Mouse (Mus musculus) liver, embryonic 13.5 days (tissue): ENCODE results near the gene Map4k4. TPM values are rescaled to one million over a fixed set of nuclear protein-coding genes. Genes with fewer than 3 reads are reported as not detected.

ENCODE experiments used
- ATAC-seq: fragments of 200-750 bp; cut with Nextera tagmentation; 2 replicates; pipeline ENCODE4 v1.8.0; 2017; ENCODE audit warnings: low read depth, mild to moderate bottlenecking, moderate number of reproducible peaks, moderate library complexity
- DNase-seq: peaks from one replicate; pipeline ENCODE4 v3.0.0; 2022
- H3K27ac ChIP-seq: fragments of 300-500 bp; sonication (generic); 2 replicates; pipeline ENCODE4 v1.5.1; 2015; ENCODE audit warnings: moderate library complexity, mild to moderate bottlenecking, inconsistent platforms
- H3K27me3 ChIP-seq: fragments of 300-500 bp; sonication (generic); 2 replicates; pipeline ENCODE4 v1.6.1; 2015; ENCODE audit warnings: mild to moderate bottlenecking, inconsistent platforms
- H3K36me3 ChIP-seq: fragments of 300-500 bp; sonication (generic); 2 replicates; pipeline ENCODE4 v1.6.1; 2015; ENCODE audit warnings: mild to moderate bottlenecking, inconsistent platforms
- H3K4me1 ChIP-seq: fragments of 300-500 bp; sonication (generic); replicated peaks from 2 replicates; pipeline ENCODE4 v1.6.1; 2015; ENCODE audit warnings: inconsistent platforms
- H3K4me2 ChIP-seq: fragments of 300-500 bp; sonication (generic); 2 replicates; pipeline ENCODE4 v1.6.1; 2015; ENCODE audit warnings: inconsistent platforms, mild to moderate bottlenecking, moderate library complexity
- H3K4me3 ChIP-seq: fragments of 300-500 bp; sonication (generic); replicated peaks from 2 replicates; pipeline ENCODE4 v1.5.1; 2015; ENCODE audit warnings: mild to moderate bottlenecking, inconsistent platforms
- H3K9ac ChIP-seq: fragments of 300-500 bp; sonication (generic); 2 replicates; pipeline ENCODE4 v1.6.1; 2015; ENCODE audit warnings: mild to moderate bottlenecking, inconsistent platforms
- H3K9me3 ChIP-seq: fragments of 300-500 bp; sonication (generic); replicated peaks from 2 replicates; pipeline ENCODE4 v1.6.1; 2016; ENCODE audit warnings: inconsistent platforms
- WGBS: fragments of 180-500 bp; shearing (Covaris S2); methylation state at CpG from one replicate; pipeline ENCODE4 v1.1.7; 2015; ENCODE audit not compliant: insufficient replicate concordance; 5-methylcytosine and 5-hydroxymethylcytosine counted together
- polyA plus RNA-seq: library from polyadenylated mRNA; unstranded; fragments of >200 nt; fragmentation: Nextera tagmentation; extraction: Ambion mirVana; gene quantifications from 2 replicates; pipeline ENCODE4 v1.2.1, GENCODE M21; 2015

Gene Map4k4
- 3.5 and 3.8 TPM in 2 replicates for polyA plus RNA-seq

- 3% methylated on average over 80 of the region's 97 CpGs for WGBS
- peak within 1 kb of the TSS; percentile 71 for H3K4me3 ChIP-seq
- H3K4me2 ChIP-seq: peak within 1 kb of the TSS; percentile 81
- H3K27ac ChIP-seq: peak within 1 kb of the TSS; percentile 70
- no peak for DNase-seq
- peaks cover 57% of the 10 kb centered on the region for H3K4me1 ChIP-seq
- peaks cover 47% of the 10 kb centered on the region for H3K27me3 ChIP-seq
- ATAC-seq: peak; percentile 74
- H3K36me3 ChIP-seq: no peaks in the 10 kb centered on the region
- H3K9ac ChIP-seq: peak within 1 kb of the TSS; percentile 82
- H3K9me3 ChIP-seq: no peaks in the 10 kb centered on the region
These were observed at the start of gene Map4k4 for GRCm38 (mm10) chr1:39900181-39901005. Map4k4 (plus strand) TSS chr1:39900913.

GRCm38 (mm10) chr1:39855949-39856348 is 44.8 kb upstream of the Map4k4 start:
- no peak overlapping the region for H3K27ac ChIP-seq
- no peak overlapping the region for H3K4me2 ChIP-seq
- no peaks in the 10 kb centered on the region for H3K36me3 ChIP-seq
- DNase-seq (peak; percentile 11), ATAC-seq (peak; percentile 72)
- no peak overlapping the region for H3K9ac ChIP-seq
- 23% methylated on average over 6 of the region's 6 CpGs for WGBS
- peaks cover 16% of the 10 kb centered on the region for H3K4me1 ChIP-seq
- H3K27me3 ChIP-seq: peaks cover 25% of the 10 kb centered on the region
- no peak overlapping the region for H3K4me3 ChIP-seq
- H3K9me3 ChIP-seq: no peaks in the 10 kb centered on the region

- peaks cover 25% of the 10 kb centered on the region for H3K27me3 ChIP-seq
- WGBS: 56% methylated on average over 7 of the region's 7 CpGs
- H3K4me3 ChIP-seq: no peak overlapping the region
- H3K36me3 ChIP-seq: no peaks in the 10 kb centered on the region
- H3K27ac ChIP-seq: no peak overlapping the region
- no peak for ATAC-seq
- peaks cover 16% of the 10 kb centered on the region for H3K4me1 ChIP-seq
- H3K9ac ChIP-seq: no peak overlapping the region
- H3K9me3 ChIP-seq: no peaks in the 10 kb centered on the region
- H3K4me2 ChIP-seq: no peak overlapping the region
- no peak for DNase-seq
These were observed 43.8 kb upstream of the Map4k4 start for GRCm38 (mm10) chr1:39856795-39857447.

GRCm38 (mm10) chr1:39857448-39857820 is 43.3 kb upstream of the Map4k4 start:
- peaks cover 16% of the 10 kb centered on the region for H3K4me1 ChIP-seq
- no peak overlapping the region for H3K9ac ChIP-seq
- no peak for ATAC-seq
- peaks cover 25% of the 10 kb centered on the region for H3K27me3 ChIP-seq
- H3K4me3 ChIP-seq: no peak overlapping the region
- 73% methylated on average over 6 of the region's 6 CpGs for WGBS
- no peaks in the 10 kb centered on the region for H3K36me3 ChIP-seq
- no peak for DNase-seq
- no peak overlapping the region for H3K27ac ChIP-seq
- H3K9me3 ChIP-seq: no peaks in the 10 kb centered on the region
- H3K4me2 ChIP-seq: no peak overlapping the region

GRCm38 (mm10) chr1:39859213-39859612 is 41.5 kb upstream of the Map4k4 start:
- no peak for DNase-seq
- Histone ChIP-seq H3K36me3 (no peaks in the 10 kb centered on the region), H3K4me3 (no peak overlapping the region), H3K4me2 (no peak overlapping the region), H3K9me3 (no peaks in the 10 kb centered on the region), H3K27me3 (peaks cover 25% of the 10 kb centered on the region), H3K4me1 (peaks cover 16% of the 10 kb centered on the region), H3K27ac (no peak overlapping the region), H3K9ac (no peak overlapping the region)
- no peak for ATAC-seq
- WGBS: 30% methylated on average over 6 of the region's 6 CpGs

- H3K27ac ChIP-seq: peak overlapping the region; percentile 60
These were observed 34.2 kb upstream of the Map4k4 start for GRCm38 (mm10) chr1:39866367-39867141.

GRCm38 (mm10) chr1:39867142-39867525 is 33.6 kb upstream of the Map4k4 start:
- Histone ChIP-seq H3K9ac (no peak overlapping the region), H3K4me2 (peak overlapping the region; percentile 21; the same call in 1 of the 2 replicates), H3K9me3 (no peaks in the 10 kb centered on the region), H3K4me3 (no peak overlapping the region), H3K27ac (peak overlapping the region; percentile 60), H3K36me3 (no peaks in the 10 kb centered on the region), H3K4me1 (peaks cover 47% of the 10 kb centered on the region), H3K27me3 (no peaks in the 10 kb centered on the region)
- DNase-seq (no peak), ATAC-seq (0 out of 2 replicates have a peak, but pooled peaks have one; percentile 17)
- 61% methylated on average over 7 of the region's 7 CpGs for WGBS

More at GRCm38 (mm10) chr1:39866367-39867141, 34.2 kb upstream of the Map4k4 start:
- ATAC-seq (peak; percentile 67), DNase-seq (no peak)
- Histone ChIP-seq H3K4me1 (peaks cover 47% of the 10 kb centered on the region), H3K9ac (no peak overlapping the region), H3K4me2 (peak overlapping the region; percentile 39), H3K4me3 (no peak overlapping the region), H3K27me3 (no peaks in the 10 kb centered on the region), H3K36me3 (no peaks in the 10 kb centered on the region), H3K9me3 (no peaks in the 10 kb centered on the region)
- WGBS: 21% methylated on average over 9 of the region's 9 CpGs

- Histone ChIP-seq H3K27ac (peak overlapping the region; percentile 60), H3K9me3 (no peaks in the 10 kb centered on the region), H3K4me3 (no peak overlapping the region), H3K36me3 (no peaks in the 10 kb centered on the region), H3K9ac (no peak overlapping the region), H3K4me2 (peak overlapping the region; percentile 21), H3K4me1 (peaks cover 47% of the 10 kb centered on the region), H3K27me3 (no peaks in the 10 kb centered on the region)
- ATAC-seq: peak; percentile 41; the same call in 1 of the 2 replicates
- DNase-seq: no peak
- 23% methylated on average over 6 of the region's 6 CpGs for WGBS
These were observed 32.6 kb upstream of the Map4k4 start for GRCm38 (mm10) chr1:39867966-39868593.

GRCm38 (mm10) chr1:39868825-39869571 is 31.7 kb upstream of the Map4k4 start:
- peak overlapping the region; percentile 76 for H3K27ac ChIP-seq
- no peaks in the 10 kb centered on the region for H3K9me3 ChIP-seq
- WGBS: 49% methylated on average over 10 of the region's 10 CpGs
- no peak overlapping the region for H3K9ac ChIP-seq
- H3K4me2 ChIP-seq: no peak overlapping the region
- no peaks in the 10 kb centered on the region for H3K27me3 ChIP-seq
- ATAC-seq (no peak; the same call in 1 of the 2 replicates), DNase-seq (no peak)
- H3K4me1 ChIP-seq: peaks cover 47% of the 10 kb centered on the region
- no peaks in the 10 kb centered on the region for H3K36me3 ChIP-seq
- H3K4me3 ChIP-seq: no peak overlapping the region

- Histone ChIP-seq H3K36me3 (no peaks in the 10 kb centered on the region), H3K9me3 (no peaks in the 10 kb centered on the region), H3K9ac (no peak overlapping the region), H3K4me3 (no peak overlapping the region), H3K27me3 (no peaks in the 10 kb centered on the region), H3K4me2 (no peak overlapping the region), H3K4me1 (peaks cover 44% of the 10 kb centered on the region), H3K27ac (peak overlapping the region; percentile 76)
- ATAC-seq (no peak), DNase-seq (no peak)
- WGBS: 60% methylated on average over 12 of the region's 12 CpGs
These were observed 31.0 kb upstream of the Map4k4 start for GRCm38 (mm10) chr1:39869721-39870201.
